Mouse (Mus musculus) forelimb bud, embryonic 11.5 days (tissue): Measurements from ENCODE around the gene Cep41.
A peak's percentile ranks its signal among the peaks of the same experiment; 100 is the strongest.

ENCODE experiments used
- DNase-seq: peaks from one replicate; pipeline ENCODE4 v3.0.0-alpha.2; 2012; ENCODE audit warnings: low read depth, low spot score

Cep41 gene

DNA sequence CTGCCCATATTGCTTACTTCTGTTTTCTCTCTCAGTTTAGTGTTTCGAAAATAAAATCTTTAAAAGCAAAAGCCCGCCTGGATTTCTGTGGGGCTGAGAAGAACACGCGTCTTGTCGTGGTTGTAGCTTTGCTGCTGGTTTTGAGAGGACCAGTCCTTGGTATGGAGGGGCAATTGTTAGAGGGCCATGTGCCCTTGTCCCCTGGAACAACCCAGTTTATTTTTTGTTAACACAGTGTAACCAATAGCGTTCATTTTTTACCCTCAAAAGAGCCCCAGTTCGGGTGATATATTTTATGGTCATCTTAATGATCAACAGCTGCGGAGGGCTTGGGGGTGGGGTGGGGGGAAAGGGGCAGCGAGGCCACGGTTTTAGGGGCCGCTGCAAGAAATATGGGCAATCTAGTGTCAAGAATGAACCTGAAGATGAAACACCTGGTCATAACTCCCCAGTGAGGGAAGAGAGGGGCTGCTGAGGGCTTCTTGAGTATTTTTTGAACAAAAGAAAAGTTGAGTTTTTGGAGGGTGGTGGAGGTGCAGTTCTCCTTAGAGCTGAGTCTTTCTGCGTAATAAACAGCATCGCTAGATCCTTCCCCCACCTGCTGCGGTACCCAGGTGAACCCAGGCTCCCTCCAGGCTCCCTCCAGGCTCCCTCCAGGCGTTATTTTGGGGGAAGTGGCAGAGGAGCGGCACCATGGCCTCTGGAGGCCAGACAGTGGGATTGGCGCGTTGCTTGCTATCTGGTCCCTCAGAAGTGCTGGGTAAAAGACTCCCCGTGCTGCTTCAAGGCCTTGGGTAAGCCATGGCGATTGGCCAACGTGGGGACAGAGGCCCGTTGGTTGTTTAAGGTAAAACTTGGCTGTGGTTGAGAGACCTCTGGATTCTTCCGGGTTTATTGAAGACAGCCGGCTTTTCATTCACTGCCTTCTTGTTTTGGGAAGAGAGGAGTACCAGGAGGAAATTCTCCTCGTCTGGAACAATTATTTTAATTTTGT lies 17.1 kb upstream of the Cep41 start:
- DNase-seq: peak; percentile 70

DNA sequence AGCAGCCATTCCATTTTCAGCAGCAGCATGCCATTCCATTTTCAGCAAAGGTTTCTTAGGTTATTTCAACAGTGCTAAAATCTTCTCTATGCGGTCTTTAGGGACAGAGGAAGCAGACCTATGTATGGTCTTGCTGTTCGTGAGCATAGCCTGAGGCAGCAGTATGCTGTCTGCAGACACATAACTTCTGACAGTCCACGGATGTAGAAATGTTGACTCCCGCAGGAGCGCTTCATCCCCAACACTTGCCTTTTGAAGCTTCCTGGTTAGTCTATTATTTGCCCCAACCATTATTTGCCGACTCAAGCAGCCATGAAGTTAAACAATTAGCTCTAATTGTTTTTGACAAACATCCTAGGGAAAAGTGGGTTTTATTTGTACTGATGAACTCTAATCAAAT lies 15.6 kb upstream of the Cep41 start:
- DNase-seq: no peak

DNA sequence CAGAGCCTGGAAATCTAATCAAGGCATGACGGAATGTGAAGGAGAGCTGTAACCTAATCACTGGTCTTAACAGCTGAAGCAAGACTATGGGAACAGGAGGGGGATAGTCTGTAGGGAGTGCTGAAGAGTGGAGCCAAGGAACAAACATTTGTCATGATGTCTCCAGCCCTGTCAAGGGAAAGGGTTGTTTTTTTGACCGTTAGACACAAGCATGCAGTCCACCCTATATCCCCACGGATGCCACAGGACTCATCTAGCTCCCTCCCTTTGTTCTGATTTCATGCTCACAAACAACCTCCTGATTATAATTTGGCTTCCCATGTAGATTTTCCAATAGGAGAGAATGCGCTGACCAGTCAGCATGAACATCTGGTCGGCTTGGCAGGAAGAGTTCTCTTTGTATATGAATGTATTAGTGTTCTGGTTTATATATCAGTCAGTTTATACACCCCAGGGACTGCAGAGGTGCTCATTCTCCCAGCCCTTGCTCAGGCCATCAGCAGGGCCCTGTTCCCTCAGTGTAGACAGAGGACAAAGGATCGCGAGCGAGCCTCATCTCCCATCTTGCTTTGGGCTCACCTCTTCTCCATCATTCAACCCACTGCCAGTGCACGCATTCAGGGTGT lies 10.5 kb upstream of the Cep41 start:
- no peak for DNase-seq

DNA sequence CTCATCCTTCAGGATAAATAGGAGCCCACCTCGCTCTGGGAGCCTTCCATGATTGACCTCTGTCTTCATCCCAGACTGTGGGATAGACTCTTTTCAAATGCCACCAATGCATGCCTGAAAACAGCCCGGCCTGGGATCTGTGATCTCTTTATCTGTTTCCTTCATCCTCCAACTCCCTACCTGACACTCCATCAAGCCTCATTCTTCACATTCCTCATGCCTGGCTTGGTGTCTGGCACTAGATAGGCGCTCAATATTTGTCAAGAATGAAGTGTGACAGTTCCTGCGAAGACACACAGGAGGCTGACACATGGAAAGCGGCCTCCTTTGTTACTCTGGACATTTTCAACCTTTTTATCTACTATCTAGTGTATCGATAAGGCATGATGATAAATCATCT lies 9.9 kb upstream of the Cep41 start:
- no peak for DNase-seq

DNA sequence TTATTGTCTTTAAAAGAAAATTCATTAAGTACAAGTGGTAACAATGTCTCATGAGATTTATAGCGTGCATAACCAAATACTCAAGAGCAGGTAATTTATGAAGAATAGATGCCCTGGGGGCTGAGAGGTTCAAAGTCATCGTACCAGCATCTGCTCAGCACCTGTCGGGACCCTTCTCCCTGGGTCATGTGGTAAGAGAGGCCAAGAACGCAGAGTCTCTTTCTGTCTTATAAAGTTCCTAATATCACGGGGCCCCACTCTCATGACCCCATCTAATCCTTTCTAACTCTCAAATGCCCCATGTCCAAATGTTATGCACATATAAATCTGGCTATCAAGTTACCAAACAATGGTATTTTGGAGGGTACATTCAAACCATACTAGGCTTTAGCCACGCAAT lies 9.3 kb upstream of the Cep41 start:
- peak; percentile 82 for DNase-seq

DNA sequence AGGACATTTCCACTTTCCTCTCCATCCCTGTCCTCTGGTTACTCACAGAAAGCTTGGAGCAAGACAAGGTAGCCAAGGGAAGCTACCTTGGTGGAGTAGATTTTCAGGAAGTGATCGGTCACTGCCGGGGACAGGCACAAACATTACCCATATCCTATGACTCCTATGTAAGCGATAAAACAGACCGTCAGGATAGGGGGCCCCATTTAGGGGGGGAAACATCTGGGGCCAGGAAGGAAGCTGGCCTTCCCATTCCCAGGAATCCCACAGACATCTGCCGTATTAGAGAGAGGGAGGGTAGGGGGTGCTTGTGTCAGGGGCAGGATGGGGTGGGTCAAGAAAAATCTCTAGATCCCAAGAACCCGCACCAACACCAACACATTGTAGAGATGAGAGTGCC lies 6.6 kb upstream of the Cep41 start:
- DNase-seq: no peak

DNA sequence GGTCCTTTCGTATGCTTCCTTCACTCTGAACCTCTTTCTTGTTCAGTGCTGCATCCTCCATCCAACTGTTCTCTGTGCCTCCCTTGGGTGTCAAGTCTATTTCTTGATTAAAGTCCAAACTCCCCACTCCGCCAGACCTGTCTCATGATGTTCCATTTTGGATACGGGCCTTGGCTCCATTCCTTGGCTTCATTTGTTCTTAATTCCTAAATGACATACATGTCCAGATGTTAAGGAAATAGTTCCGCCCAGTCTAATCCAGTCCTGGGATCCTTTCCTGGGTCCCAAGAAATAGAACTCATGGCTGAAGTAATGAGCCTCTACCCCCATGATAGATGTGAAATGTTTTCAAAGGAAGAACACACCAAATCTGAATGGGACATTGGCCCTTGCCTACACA lies 4.5 kb upstream of the Cep41 start:
- no peak for DNase-seq

DNA sequence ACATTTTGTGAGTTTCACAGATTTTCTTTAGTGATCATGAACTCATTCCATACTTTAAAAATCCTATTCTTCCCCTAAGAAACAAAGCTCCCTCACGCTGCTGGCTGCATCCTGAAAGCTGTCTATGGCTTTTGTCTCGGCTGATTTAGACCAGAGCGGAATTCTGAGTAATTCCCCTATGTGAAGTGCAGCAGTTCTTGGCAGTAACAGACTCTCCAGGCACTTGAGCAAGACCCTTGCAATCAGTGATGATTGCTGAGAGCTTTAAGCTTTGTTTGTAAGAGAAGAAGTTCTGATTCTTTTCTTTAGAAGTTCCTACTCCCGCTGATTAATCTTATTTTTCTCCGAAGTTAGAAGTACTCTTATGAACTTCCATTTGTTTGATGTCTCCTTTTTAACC lies 3.9 kb upstream of the Cep41 start:
- DNase-seq: no peak

DNA sequence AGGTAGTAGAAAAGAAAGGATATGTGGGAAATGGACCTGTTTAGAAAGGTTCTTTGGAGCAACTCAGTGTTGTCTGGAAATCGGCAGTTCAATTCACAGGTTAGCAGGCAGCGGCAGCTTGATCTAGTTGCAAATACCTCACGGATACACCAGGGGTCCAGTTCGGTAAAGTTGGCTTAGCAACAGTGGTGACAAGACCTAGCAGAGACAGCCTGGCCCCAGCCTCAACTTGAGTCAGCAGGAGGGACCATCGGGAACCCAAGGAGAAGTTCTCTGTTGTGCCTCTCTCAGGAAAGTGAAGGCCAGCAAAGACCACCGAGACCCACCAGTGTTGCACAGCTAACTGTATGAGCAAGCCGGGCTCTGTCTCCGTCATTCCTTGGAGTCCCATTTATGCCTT lies 1.6 kb upstream of the Cep41 start:
- DNase-seq: no peak

DNA sequence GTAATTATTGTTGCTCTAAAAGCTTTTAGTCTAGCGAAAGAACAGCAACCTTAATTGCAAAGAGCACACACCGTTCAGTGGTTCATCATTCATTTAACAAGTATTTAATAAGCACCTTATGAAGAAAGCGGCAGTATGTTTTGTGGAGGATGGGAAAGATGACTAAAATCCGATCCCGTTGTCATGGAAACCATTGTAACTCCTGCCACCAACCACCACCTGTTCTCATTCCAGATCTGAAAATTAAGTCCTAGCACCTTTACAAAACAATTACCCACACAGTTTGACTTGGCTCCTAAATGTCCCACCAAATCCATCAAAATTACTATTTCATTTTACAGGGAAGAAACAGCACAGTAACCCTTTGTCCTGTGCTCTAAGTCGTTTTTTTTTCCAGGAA lies 660 bp upstream of the Cep41 start:
- DNase-seq: peak; percentile 79

DNA sequence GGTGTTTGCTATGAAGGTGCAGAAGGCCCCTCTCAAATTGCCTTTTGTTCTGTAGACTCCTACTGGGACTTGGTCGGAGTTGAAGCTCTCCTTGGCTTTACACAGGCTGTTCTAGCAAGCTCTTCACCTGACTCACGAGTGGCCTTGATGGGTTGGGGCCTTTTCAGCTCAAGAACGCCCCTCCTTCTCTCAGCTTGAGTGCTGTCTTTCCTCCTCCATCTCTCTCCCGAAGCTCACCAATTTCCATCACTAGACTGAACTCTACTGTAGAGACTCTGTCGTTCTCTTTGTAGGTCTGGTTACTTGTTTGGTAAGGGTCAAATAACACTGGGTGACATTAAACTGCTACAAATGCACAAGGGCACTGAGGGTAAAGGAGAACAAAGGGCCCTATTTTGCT lies 723 bp downstream of the Cep41 start:
- DNase-seq: no peak

DNA sequence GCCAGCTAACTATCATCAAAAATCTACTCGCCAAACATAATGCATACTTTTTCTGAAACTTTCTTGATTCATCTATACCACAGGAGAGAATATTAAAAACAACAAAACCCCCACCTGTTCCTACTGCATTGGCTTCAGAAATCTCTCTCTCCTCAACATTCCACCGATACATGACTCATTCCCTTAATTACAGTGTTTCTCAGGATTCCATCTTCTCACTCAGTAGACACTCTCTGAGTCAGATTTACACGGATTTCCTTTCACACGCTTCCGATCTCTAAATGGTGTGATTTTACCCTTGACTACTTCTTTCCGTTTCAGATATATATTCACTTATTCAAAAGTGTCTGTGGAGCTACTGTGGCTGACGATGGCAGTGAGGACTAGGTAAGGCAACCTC lies 6.4 kb downstream of the Cep41 start:
- no peak for DNase-seq

DNA sequence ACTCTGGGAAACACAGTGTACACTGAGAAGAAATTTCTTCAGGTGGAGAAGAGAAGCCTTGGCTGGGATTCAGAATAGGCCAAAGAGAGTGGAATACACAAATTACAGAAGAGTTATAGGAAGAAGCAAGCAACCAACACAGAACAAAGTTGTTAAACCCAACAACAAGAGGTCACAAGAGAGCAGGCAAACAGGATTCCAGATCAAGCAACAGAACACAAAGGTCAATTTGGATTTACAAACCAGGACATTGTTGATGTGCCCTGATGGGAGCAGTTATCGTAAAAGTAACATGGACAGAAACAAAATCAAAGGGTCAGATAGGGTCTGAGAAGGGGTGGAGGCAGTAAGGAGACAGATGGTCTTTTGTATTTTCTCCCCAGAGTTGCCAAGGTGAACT lies 9.0 kb downstream of the Cep41 start:
- no peak for DNase-seq

DNA sequence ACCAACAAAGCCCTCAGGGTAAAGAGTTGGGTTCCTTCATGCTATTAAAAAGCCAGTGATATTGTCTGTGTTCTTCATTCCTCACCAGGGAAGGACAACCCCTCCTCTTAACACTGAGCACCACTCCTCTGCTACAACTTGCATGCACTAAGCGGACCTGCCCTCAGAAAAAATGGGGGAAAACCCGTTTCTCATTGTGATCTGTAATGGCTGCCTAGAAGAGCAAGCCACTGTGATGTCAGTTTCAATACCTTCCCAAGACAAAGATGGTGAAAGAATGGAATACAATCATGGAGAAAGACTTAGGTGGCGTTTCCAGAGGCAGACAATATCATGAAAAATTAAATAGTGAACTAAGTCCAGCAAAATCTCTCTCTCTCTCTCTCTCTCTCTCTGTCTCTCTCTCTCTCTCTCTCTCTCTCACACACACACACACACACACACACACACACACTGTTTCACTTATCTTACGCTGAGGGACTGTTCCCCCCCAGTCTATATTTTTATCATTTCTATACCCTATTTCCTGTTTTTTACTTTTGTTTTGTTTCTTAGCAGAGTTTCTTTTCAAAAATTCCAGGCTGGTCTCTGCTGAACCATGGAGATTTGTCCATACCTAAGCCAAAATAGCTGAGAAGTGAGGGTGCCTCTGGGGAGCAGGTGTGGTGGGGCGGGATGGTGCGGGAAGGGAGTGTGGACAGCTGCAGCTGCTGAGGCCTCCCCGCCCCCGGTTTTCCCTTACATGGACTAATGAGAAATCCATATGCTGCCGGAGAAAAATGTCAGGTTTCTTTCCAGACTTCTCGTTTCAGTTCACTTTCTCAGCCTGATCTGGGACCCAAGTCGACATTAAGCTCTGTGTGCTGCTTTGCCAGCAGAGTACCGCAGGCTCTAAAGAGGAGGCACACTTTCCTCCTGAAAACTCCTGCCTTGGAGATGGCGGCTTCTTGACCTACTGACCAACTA lies 11.3 kb downstream of the Cep41 start:
- peak; percentile 85 for DNase-seq

DNA sequence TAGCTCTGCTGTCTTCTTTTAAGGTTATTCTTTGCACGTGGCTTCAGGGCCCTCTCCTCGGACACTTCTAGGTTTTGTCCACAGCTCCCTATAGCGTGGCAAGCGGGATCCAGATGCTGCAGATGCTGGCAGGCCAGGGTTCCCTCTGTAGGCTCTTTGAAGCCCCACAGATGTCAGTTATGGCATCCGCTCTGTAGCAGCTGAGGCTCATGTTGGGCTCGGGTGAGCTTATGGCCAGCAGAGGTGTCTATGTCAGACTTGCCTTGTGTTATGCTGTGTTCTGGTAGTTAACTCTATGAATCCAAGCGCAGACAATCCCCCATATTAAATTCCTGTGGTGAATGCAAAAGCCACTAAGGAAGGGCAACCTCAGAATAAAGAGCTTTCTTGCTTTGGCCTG lies 13.1 kb downstream of the Cep41 start:
- DNase-seq: no peak

DNA sequence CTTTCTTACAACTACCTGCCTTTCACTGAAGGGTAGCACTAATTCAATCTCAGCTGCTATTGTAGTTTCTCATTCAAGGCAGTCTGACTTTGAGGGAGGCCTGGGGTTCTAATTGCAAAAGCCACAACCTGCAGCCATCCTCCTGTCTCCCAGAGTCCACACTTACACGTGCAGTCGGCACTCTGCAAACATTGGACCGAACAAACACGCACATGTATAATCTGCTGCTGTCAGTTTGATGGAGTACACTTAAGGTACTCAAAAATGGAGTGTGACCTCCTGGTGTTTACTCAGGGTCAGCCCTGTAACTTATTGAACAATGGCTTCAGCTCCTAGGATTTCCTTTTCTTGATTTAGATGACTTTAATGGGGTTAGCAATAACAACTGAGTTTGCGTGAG lies 14.0 kb downstream of the Cep41 start:
- DNase-seq: no peak

DNA sequence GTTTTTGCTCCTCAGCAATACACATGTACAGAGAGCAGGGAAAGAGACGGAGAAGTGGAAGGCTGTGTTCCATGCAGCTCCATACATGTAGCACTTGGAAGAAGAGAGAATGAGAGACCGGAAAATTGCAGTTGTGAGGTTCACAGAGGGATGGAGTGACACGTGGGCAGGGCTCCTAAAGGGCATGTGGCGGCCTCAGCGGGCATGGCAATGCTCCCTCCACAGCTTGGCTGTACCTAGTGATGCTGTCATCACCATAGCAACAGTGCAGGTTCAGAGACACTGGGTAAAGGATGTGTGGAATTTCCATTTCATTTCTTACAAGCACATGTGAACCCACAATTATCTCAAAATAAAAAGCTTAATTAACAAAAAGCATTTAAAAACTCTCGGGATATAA lies 15.1 kb downstream of the Cep41 start:
- no peak for DNase-seq

DNA sequence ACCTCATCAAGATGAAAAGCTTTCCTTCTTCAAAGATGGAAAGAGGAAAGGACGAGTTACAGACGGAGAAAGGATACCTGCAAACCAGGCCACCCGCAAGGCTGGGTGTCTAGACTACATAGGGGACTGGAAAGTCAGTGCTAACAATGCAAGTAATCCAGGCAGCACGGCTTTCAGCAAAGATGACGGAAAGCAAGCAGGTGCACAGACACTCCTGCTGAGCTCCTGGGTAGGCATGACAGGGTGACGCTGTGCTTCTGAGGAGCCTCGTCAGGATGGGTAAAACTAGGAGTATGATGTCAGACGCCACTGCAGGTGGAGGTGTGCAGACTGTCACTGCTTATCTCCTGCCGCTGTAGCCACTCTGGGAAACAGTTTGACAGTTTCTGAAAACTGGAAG lies 16.0 kb downstream of the Cep41 start:
- DNase-seq: no peak

DNA sequence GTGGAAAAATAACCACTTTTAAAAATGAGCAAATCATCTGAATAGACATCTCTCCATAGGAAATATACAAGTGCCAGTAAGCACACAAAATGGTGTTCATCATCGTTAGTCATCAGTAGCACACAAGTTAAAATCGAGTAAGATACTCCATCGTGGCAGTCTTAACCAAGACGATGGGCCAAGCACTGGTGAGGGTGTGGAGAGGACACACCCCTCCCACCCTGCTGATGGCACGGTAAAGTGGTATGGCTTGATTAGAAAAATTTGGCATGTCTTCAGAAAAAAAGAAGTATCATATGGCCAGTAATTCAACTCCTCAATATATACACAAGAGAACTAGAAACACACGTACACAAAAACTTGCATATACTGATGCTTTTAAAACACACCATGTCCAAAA lies 17.0 kb downstream of the Cep41 start:
- DNase-seq: no peak

DNA sequence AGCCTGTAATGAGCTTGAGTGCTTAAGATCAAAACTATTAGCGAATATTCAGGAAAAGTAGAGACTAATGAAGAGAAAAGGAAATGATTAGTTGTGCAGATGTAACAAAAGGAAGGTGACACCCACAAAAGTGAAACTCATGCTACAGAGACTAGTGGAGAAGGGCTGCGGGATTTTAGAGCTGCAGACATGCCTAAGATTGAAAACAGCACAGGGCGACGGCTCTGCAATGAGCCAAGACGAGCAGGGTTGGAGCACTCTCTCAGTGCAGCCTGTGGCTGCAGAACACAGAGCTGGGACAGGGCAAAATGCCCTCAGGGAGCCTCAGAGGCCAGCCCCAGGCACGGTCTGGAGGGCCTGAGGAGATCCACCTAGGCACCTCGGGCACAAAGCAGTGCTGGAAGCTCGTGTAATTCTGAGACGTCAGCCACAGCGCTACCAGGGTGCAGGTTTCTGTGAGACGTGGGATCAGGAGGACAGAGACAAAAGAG lies 18.2 kb downstream of the Cep41 start:
- DNase-seq: no peak

DNA sequence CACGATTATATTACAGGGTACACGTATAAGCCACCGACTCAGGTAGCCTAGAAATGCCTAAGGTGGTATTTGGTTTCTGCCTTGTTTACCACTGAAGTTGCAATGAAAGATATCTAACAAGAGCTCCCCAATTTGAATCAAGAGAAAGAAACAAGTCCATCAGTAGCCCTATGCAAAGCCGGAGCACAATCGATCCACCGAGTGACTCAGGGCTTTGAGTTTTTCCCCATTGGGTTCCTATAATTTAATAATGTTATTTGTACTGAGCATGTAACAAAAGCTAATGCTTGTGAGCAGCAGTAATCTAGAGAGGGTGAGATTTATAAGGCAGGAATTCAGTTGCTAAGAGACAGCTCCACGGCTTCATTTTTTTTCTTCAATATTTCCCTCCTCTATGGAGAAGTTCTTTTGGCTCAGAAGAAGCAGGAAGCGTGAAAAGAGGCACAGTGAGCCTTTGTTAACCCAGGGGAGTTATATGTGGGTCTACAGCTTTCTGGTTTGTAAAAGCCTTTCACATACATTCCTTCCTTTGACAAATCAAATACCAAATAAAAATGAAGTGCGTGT lies 18.8 kb downstream of the Cep41 start:
- DNase-seq: peak; percentile 57
